Mouse (Mus musculus): ENCODE data around the gene Wwox. TPM values are rescaled to one million over a fixed set of nuclear protein-coding genes. Genes with fewer than 3 reads are reported as not detected.

Wwox gene
- total RNA-seq, 2 experiments from 2014 or later = 27.3 to 28.0 TPM

DNA sequence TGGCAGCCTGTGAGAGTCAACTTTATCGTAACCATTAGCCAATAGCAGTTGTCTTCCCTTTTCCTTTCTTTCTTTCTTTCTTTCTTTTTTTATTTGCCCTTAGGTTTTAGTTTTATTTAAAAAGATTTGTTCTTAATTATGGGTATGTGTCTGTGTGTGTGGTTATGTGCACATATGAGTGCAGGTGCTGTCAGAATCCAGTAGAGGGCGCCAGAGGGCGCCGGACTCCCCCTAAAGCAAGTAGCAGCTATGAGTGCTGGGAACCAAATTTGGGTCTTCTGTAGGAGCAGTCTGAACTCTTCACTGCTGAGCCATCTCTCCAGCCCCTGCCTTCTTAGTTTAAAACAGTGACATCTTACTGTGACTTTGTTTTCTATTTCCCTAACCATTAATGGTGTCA, 529.4 kb downstream of the Wwox start:
- no peak for DNase-seq

DNA sequence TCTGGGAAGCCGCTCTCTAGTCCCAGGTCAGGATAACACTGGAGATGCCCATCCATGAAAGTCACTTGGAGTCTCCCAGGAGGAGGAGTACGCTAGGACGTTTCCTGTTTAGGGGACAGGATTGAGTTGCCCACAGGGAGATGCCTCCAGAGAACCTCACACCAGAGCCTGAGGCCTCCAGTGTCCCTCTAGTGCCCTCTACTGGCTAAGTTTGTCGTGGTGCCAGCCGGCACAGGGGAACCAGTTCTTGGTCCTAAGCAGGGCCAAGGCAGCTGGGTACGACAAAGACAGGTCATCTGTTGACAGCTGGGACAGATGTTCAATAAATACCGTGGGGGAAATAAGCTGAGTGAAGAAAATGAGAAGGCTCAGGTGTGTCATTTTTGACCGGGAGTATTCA, 531.9 kb downstream of the Wwox start:
- peak; percentile 85 to 87 for DNase-seq

DNA sequence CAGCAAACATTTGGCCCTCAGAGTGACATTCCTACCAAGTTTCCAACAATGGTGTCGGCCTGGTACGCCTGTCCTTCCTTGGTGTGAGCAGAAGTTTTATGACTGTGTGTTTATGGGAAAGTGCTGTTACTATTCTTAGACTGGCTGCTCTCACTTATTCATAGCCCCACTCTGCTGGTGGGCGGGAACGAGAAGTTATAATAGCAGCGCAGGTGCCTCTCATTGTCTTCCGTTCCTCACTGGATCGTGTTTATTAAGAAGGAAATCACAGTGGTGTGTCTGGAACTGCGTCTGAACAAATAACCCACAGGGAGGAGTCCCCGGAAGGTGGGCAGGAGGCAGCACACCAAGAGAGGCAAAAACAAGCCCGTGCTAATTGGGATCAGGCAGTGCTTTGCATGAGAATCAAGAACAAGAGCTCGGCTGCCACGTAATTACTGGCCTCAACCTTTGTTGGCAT, 533.6 kb downstream of the Wwox start:
- DNase-seq = no peak

DNA sequence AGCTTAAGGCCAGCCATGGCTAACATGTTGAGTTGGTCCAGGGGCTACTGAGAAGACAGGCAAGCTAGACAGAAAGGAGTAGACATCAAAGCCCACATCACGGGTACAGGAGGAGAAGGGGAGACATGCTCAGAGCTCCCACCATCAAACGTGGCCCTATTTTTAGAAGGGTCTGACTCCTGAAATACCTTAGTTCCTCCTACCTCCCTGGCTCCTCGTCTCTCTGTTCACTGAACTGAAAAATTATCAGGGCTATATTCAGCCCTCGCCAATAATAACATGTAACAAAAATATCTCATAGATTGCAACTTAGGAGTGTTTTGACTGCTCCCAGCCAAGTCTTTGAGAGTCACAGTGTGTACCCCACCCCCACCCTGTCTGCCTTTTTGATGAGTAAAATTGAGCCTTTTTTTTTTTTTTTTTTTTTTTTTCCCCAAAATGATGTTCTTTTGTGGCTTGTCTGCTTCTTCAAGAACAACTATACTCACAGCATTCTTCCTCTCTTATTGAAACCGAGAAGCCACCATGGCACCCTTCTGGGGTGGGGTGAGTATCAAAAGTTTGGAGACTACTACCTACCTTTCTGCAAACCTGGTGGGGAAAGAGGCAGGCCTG, 535.0 kb downstream of the Wwox start:
- DNase-seq = no peak

DNA sequence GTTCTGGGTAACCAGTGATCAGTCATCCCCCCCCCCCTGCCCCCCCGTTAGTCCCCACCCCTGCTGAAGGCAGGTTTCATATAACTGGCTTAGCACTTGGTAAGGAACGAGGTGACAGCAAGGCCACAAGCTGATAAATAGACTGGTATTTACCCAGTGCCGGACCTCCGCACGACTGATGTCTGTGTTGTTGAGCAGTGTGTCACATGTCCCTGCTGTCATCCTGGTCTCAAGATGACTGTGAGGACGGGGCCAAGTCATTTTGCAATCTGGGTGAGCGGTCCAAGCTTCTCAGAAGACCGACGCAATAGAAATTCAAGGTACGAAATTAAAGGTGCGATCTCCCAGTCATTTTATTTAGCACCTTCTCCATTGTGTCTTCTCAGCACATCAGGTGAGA, 538.3 kb downstream of the Wwox start:
- peak; percentile 37 to 58 for DNase-seq

DNA sequence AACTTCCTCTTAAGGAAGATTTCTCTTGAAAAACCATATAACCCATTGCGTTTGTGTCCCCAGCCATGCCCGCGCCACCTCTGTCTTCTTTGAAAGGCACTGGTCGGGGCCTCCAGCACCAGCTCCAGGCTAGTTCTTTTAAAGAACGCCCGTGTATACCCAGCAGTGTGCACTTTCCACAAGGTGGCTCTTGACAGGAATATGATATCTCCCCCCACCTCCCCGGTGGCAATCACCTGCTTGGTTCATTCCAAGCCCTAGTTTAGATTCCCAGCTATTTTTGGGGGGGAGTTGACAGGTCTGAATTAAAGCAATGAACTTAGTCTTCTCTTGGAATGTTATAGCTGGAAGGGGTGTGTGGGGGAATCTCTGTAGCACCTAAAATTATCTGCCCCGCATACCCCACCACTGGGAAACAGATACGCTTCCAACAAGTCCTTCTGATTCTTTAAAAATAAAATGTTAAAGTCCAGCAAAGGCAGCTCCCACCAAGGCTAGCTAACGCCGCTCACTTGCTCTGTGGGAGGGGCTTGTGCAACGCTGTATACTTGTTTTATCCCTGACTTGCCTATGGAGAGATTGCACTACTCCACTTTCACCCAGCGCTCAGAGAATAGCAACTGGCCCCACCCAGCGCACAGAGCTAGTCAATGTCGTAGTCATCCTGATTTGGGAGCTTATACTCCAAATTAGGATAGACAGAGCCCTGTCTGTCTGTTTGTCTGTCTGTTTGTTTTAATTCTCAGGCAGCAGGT, 538.9 kb downstream of the Wwox start:
- no peak for DNase-seq

DNA sequence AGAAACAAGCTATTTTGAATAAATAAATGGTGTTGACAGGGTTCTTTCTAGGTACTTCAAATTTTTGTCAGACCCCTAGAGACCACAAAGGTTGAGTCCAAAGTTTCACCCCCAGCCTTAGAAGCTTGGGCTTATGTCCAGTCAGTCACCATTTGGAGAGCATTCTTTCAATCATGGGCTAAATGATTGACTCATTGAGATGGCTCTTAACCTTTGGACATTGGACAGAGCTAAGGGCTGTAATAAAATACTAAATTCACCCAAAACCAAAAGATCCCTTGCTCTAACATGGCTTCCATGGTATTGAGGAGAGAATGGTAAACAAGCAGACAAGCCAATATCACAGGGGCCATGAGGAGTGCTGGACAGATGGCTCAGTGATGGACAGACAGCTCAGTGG, 540.2 kb downstream of the Wwox start:
- DNase-seq = no peak

DNA sequence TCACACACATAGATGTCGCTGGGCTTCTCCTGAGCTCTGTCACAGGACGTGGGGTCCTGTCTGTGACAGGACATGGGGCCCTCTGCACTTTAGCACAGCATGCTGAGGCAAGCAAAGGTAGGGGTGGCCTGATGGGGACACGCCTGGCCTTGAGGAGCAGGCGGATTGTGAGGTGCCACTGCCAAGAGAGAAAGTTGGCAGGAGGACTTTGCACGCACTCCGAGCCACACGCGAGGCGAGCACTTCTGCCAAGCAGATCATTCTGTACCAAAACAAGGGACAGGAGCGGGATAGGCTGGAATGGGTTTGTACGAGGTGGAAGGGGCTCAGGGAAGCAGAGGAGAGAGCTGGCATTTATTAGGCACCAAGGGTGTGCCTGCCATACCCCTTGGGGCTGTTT, 543.3 kb downstream of the Wwox start:
- no peak for DNase-seq

DNA sequence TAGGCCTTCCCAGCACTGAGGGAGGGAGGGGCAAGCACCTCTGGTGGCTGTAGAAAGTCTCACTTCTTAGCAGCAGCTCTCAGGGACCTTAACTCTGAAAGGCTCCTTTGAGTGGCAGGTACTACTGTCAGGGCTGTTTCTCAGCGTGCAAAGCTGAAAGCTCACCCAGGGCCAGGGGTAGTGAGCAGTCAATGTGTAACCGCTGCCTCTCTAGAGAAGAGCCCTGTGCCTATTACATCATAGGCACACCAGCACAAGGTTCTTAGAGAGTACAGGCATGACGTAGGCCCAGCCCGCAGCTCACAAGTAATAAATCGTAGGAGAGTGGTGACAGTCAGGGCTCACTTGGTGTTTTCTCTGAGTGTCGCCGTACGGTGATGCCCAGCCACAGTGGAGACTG, 545.0 kb downstream of the Wwox start:
- DNase-seq = no peak

DNA sequence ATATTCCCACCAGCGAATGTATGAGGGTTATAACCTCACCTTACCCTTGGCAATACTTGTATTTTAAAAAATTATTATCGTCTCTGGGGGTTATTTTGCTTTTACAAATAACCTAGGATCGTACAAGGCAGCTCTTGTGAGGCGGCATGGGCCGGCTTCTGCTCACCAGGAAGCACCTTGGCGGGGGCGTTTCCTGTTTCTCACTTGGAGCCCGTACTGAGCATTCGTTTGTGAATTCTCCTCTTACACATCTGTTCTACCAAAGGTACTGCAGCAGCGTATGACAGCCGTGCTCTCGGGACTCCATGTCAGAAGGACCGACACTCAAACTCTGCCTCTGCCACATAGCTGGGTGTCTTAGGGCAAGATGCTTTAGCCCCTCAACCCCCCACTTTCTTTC, 546.5 kb downstream of the Wwox start:
- DNase-seq = no peak

DNA sequence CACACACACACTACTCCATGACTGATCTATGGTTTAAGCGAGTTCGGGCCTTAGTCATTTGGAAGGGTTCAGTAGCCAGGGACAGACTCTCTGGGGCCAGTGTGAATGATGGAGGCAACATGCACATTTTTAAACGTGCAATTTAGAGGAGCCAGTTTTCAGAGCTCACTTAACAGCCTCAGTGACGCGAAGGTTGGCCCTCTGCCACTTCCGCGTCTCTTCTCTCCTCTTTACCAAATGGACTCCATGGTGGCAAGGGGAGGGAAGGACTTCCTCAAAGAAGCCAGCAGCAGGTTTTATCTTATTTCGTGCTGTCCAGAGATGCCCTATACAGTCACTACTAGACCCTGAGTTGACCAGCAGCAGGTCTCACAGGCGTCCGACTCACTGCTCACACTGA, 547.5 kb downstream of the Wwox start:
- DNase-seq = no peak

DNA sequence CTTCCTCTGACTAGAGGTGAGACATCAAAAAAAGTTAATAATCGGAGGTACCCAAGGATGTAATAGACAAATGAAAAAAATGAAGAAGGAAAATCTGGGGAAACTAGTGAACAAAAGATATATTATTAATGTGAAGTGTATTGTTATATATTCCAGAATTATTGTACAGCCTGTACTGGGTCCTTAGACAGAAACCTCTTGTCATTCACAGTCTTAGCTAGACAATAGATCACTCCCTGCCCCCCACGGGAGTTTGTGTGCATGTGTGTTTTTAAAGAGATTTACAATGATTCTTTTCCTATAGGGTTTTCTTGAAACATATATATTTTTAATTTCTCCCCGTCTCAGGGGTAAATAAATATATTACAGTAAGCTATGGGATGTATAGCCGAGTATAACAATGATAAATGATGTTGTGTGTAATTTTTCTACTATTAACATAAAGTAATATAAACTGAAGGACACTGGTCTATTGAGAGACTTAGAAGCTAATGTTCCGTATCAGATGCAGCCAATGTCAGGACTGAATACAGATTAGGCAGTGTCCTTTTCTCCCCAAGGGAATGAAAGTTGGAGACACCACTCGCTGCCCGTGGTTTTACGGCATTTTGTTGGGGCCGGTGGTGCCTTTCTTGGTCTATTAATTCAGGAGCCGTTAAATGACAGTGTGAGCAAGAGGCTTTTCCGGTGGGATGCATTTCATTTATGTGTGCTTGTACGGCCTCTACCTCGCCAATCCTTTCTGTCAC, 551.6 kb downstream of the Wwox start:
- DNase-seq = no peak

DNA sequence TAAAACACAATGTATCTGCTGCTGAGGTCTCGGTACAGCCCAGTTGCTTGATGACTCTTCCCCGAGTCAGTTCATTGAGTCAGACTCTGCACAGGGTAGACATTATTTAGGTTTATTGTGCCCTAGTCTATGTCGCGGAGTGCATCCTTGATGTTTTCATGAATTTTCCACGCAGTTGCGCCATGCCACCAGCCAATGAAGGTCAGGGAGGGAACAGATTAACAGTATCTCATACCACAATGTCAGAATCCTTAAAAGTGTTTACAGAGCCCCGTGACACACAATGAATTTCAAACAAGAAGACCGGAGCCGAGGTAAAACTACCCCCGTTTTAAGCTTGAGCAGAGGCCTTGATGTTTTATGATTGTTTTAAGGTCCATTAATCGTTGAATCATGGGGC, 561.3 kb downstream of the Wwox start:
- peak; percentile 38 to 39 for DNase-seq

DNA sequence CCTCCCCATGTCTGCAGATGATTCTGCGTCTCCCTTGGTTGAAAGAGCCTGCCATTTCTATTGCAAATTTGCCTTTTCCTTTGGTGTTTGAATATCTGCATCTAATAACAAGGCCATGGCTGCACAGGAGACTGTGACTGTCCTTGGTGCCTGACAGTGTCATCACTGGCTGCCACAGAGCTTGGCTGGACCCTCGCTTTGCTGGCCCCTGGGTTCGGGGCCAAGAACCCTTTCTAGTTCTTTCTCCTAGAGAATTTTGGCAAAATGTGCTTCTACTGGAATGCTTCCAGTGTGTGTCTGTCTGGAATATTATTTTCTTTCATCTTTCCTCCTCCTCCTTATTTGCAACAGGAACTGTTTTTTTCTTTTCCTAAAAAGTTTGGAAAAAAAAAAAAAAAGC, 565.6 kb downstream of the Wwox start:
- peak; percentile 56 to 62 for DNase-seq

DNA sequence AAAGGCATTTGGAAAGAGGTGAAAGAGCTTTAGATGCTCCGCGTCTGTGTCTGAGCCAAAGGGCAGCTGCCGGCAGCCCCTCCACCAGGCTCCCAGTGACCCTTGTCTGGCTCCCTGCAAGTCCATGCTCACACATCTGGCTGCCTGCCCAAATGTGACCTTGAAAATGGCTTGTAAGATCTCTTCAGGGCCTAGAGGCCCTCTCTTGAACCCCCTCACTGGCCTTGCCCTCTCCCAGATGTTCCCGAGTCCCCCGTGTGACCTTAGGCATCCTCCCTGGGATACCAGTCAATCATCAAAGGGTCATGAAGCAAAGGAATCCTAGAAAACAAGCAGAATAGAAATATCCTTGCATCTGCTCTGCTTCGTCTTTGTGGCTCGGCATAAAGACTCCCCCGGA, 567.1 kb downstream of the Wwox start:
- peak; percentile 40 to 45 for DNase-seq

DNA sequence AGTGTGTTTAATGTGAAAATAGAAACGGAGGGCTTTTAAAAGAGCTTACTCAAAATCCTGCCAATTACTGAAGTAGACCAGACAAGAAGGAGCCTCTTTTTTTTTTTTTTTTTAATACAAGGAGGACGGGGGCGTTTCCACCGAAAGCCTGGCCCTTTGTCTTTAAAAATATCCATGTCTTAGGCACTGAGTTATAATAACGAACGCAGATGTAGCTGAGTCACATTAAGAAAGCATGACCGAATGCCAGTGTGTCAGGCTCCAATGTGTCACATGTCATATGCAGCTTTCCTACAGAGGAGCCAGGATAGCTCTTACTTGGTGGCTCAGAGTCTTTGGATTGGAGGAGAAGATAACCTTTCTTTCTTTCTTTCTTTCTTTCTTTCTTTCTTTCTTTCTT, 567.8 kb downstream of the Wwox start:
- DNase-seq = no peak

DNA sequence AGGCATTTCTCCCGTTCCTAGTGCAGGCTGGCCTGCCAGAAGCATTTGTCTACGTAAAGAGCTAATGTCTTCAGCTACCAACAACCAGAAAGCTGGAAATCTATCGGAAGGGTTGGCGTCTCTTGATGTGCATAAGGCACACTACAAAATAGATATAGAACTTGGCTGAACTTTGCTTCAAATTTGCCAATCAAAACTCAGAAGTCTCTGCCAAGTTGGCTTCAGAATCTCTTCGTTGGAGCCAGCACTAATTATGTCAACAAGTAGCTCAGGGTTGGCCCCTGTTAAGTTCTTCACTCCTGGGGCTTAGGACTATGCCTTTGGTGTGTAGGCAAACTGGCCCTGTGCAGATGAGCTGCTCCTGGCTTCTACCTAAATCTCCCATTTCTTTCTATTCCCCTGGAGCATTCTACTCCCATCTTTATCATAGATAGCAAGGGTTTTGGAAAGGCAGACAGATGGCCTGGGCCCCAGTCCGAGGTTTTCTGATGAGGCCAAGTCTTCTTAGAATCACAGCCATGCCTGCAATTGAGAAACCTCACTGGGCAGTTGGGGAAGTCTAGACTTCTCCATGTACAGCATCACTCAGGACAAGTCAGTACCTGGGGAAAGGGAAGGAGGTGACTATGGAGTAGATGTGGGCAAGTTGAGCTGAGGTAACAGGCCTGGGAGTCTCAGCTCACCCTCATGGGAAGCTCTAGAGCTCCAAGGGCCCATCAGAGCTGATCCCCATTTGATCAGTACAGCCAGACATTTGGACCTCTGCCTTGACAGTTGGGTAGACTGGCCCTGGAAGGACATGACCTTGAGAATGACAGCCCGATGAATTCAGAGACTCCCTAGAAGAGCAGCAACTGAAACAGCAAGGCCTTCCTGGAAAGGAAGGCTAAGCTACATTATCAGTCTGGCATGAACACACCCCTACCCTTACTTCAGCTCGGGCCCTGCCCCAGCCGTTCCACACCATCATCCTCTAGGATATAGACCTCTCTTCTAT, 569.5 kb downstream of the Wwox start:
- peak; percentile 54 to 64 for DNase-seq

DNA sequence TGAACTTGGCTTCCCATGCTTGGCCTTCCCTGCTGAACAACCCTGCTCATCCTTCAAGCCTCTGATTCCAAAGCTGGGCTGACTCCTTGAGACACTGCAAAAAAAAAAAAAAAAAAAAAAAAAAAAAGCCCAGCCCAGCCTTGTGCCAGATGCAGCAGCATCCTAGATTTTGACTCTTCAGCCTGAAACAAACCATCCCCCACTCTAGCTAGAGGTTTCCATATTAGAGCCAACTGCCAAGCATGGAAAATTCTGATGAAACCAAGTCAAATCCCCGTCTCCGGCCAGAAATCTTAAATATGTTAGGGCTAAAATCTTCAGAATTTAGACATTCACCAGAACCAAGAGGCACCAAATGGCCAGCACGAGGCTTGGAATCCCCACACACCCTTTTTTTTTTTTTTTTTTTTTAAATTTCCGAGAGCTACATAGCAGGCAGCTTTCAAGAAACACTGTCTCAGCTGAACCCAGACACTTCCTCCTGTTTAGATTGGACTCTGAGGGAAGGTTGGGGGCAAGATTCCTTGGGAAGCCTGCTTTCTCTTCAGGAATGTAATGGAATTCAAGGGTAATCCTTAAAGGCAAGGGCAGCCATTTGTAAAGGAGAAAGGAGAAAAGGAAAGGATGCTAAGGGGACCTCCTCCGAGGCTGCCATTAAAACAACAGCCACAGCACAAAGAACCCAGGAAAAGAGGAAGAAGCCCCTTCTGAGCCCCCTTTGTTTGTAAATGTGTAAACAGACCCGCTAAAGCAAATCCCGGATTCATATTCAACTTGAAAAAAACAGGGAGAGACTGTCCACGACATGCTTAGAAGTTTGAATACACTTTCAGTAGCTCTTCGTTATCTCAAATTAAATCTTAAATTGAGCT, 570.7 kb downstream of the Wwox start:
- no peak for DNase-seq

DNA sequence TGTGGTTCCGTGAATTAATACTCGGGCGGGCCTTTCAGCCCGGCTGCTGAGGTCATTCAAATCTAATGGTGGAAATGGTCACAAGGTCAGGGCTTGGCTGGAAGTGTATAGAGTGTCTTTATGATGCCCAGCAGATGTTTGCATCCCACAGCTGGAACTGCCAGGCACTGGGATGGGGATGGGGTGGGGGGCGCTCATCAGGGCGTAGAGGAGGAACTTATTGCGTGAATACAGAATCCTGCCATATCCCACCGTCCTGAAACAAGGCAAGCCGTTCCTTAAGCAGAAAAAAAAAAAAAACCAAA, 571.3 kb downstream of the Wwox start:
- DNase-seq = no peak

DNA sequence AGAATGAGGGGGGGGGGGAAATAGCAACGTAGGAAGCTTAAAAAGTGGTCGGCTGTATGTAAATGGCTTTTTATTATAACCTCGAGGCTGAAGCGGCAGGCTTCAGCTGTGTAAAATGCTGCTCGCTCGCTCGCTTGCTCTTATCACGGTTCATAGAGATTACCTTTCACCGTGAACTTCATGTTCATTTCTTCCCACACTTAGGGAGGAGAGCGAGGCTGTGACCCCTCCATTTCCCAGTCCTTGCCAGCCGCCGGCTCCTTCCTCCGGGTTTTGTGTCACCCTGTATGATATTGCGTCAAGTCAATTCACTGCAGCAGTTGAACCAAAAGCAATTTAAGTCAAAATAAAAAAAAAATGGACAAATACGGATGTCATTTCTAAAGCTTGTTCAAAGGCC, 580.2 kb downstream of the Wwox start:
- DNase-seq = no peak

DNA sequence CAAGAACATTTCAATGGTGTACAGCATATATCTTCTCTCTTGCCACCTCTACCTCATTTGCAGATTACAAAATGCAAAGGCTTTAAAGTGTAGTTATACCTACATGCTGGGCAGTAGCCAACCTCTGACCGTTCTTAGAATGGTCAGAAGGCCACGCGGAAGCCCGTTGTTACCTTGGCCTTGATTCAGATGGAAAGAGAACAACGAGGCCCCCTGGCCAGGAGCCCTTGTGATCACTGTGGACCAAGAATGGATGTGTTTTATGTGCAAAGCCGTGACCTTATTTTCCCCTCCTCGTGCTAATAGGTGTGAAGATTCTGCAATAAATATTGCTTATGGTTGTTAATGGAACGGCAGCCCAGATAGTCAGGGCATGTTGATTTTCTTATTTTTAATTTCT, 582.3 kb downstream of the Wwox start:
- DNase-seq = peak; percentile 31 to 49

Measured in adrenal gland, postnatal 36 days (tissue).